Mouse (Mus musculus) liver, adult 2 months (tissue): Measurements from ENCODE around the gene Tmem230. TPM values are rescaled to one million over a fixed set of nuclear protein-coding genes. Genes with fewer than 3 reads are reported as not detected.
A peak's percentile ranks its signal among the peaks of the same experiment; 100 is the strongest.

Experiments used
- DNase-seq: peaks from one replicate; pipeline ENCODE4 v3.0.0-alpha.2; 2011; ENCODE audit warnings: low read depth, low spot score; ENCODE audit errors: extremely low read depth
- H3K27ac ChIP-seq: fragments of 200-500 bp; replicated peaks from 2 replicates; pipeline ENCODE4 v1.5.1; 2012; ENCODE audit warnings: low read depth, mild to moderate bottlenecking, control low read depth, inconsistent platforms, low read length; ENCODE audit not compliant: insufficient read depth
- H3K27me3 ChIP-seq: fragments of 200-500 bp; 2 replicates; pipeline ENCODE4 v1.6.1; 2012; ENCODE audit warnings: mild to moderate bottlenecking, moderate library complexity, low read length, inconsistent platforms; ENCODE audit not compliant: control insufficient read depth, insufficient read depth
- H3K36me3 ChIP-seq: fragments of 200-500 bp; 2 replicates; pipeline ENCODE4 v1.6.1; 2012; ENCODE audit warnings: low read length, inconsistent platforms; ENCODE audit not compliant: control insufficient read depth, insufficient read depth
- H3K4me1 ChIP-seq: fragments of 200-500 bp; 2 replicates; pipeline ENCODE4 v1.6.1; 2011; ENCODE audit warnings: low read length; ENCODE audit not compliant: control insufficient read depth, insufficient read depth
- H3K4me3 ChIP-seq: fragments of 200-500 bp; 2 replicates; pipeline ENCODE4 v1.5.1; 2011; ENCODE audit warnings: low read depth, mild to moderate bottlenecking, control low read depth, low read length, moderate library complexity; ENCODE audit not compliant: insufficient read depth
- H3K79me2 ChIP-seq: fragments of 200-500 bp; 2 replicates; pipeline ENCODE4 v1.6.1; 2012; ENCODE audit warnings: inconsistent platforms, mild to moderate bottlenecking, low read length, moderate library complexity; ENCODE audit not compliant: control insufficient read depth, insufficient read depth
- H3K9ac ChIP-seq: fragments of 200-500 bp; 2 replicates; pipeline ENCODE4 v1.6.1; 2012; ENCODE audit warnings: low read depth, mild to moderate bottlenecking, control low read depth, inconsistent platforms, low read length
- CTCF ChIP-seq: fragments of 200-500 bp; IDR thresholded peaks from 2 replicates; pipeline ENCODE4 v1.5.1; 2011; ENCODE audit warnings: low read depth, low read length, control low read depth
- POLR2A ChIP-seq: fragments of 200-500 bp; IDR thresholded peaks from 2 replicates; pipeline ENCODE4 v1.6.1; 2011; ENCODE audit warnings: low read length, control low read depth; ENCODE audit not compliant: insufficient read depth; ENCODE audit errors: extremely low read depth
- WGBS: fragments of 180-500 bp; shearing (Covaris S2); methylation state at CpG from one replicate; pipeline ENCODE4 v1.1.7; 2018; 5-methylcytosine and 5-hydroxymethylcytosine counted together
- polyA plus RNA-seq: library from polyadenylated mRNA; depleted of rRNA; stranded (reverse); fragments of >200 nt; gene quantifications from 2 replicates; pipeline ENCODE4 v1.2.3, GENCODE M21; 2012
- total RNA-seq: library from RNA; depleted of rRNA; stranded (reverse); fragments of >200 nt; gene quantifications from 2 replicates; pipeline ENCODE4 v1.2.3, GENCODE M21; 2014

Tmem230 gene
- total and polyA plus RNA-seq, 2 experiments = 14.8 to 35.2 TPM

- Histone ChIP-seq H3K79me2 (peaks cover 11% of the 10 kb centered on the region; the same call in 1 of the 2 replicates), H3K27me3 (no peaks in the 10 kb centered on the region), H3K4me3 (no peak overlapping the region), H3K27ac (no peak overlapping the region), H3K9ac (no peak overlapping the region), H3K36me3 (no peaks in the 10 kb centered on the region), H3K4me1 (peaks cover 14% of the 10 kb centered on the region; the same call in 1 of the 2 replicates)
- WGBS = 95% methylated on average over 3 of the region's 3 CpGs
- no peak for TF ChIP-seq POLR2A
- TF ChIP-seq CTCF = no peak
- DNase-seq = no peak
Observed at GRCm38 (mm10) chr2:132260601-132261000, 13.0 kb upstream of the Tmem230 start.

- DNase-seq = no peak
- TF ChIP-seq POLR2A (no peak), CTCF (no peak)
- no peak overlapping the region for H3K27ac ChIP-seq
- H3K36me3 ChIP-seq = no peaks in the 10 kb centered on the region
- no peaks in the 10 kb centered on the region for H3K27me3 ChIP-seq
- no peak overlapping the region for H3K4me3 ChIP-seq
- no peaks in the 10 kb centered on the region for H3K79me2 ChIP-seq
- peaks cover under 1% of the 10 kb centered on the region; the same call in 1 of the 2 replicates for H3K4me1 ChIP-seq
- H3K9ac ChIP-seq = no peak overlapping the region
- WGBS = 93% methylated on average over 6 of the region's 6 CpGs
Observed at GRCm38 (mm10) chr2:132257350-132258068, 9.9 kb upstream of the Tmem230 start.

GRCm38 (mm10) chr2:132253603-132254002 is 6.0 kb upstream of the Tmem230 start:
- peaks cover 2% of the 10 kb centered on the region; the same call in 1 of the 2 replicates for H3K4me1 ChIP-seq
- no peaks in the 10 kb centered on the region for H3K27me3 ChIP-seq
- WGBS = under 1% methylated on average over 7 of the region's 7 CpGs
- H3K79me2 ChIP-seq = no peaks in the 10 kb centered on the region
- H3K27ac ChIP-seq = no peak overlapping the region
- peaks cover 5% of the 10 kb centered on the region for H3K36me3 ChIP-seq
- DNase-seq = no peak
- peak overlapping the region; percentile 46 for H3K4me3 ChIP-seq
- no peak overlapping the region for H3K9ac ChIP-seq
- TF ChIP-seq CTCF = no peak
- no peak for TF ChIP-seq POLR2A

- Histone ChIP-seq H3K79me2 (no peaks in the 10 kb centered on the region), H3K4me1 (peaks cover 2% of the 10 kb centered on the region; the same call in 1 of the 2 replicates), H3K27me3 (no peaks in the 10 kb centered on the region), H3K36me3 (peaks cover 5% of the 10 kb centered on the region), H3K4me3 (peak within 1 kb of the TSS; percentile 64), H3K9ac (peak within 1 kb of the TSS; percentile 49), H3K27ac (peak within 1 kb of the TSS; percentile 10)
- 1% methylated on average over 79 of the region's 79 CpGs for WGBS
- DNase-seq = peak; percentile 90
- TF ChIP-seq CTCF = no peak
- TF ChIP-seq POLR2A = peak; percentile 95
Observed at GRCm38 (mm10) chr2:132252542-132253528, 5.2 kb upstream of the Tmem230 start, which contains the start of gene Pcna. Gene Pcna, minus strand, starts transcription at chr2:132253314.

GRCm38 (mm10) chr2:132251911-132252310 is 4.3 kb upstream of the Tmem230 start:
- H3K9ac ChIP-seq = no peak overlapping the region; the same call in 1 of the 2 replicates
- 10% methylated on average over 8 of the region's 8 CpGs for WGBS
- H3K27ac ChIP-seq = no peak overlapping the region
- DNase-seq = no peak
- no peak for TF ChIP-seq CTCF
- TF ChIP-seq POLR2A = no peak
- H3K4me1 ChIP-seq = peaks cover 3% of the 10 kb centered on the region; the same call in 1 of the 2 replicates
- peaks cover 5% of the 10 kb centered on the region for H3K36me3 ChIP-seq
- H3K79me2 ChIP-seq = no peaks in the 10 kb centered on the region
- no peaks in the 10 kb centered on the region for H3K27me3 ChIP-seq
- H3K4me3 ChIP-seq = peak overlapping the region; percentile 64; the same call in 1 of the 2 replicates

- DNase-seq = no peak
- Histone ChIP-seq H3K79me2 (no peaks in the 10 kb centered on the region), H3K27me3 (no peaks in the 10 kb centered on the region), H3K4me3 (no peak overlapping the region), H3K27ac (no peak overlapping the region), H3K36me3 (peaks cover 15% of the 10 kb centered on the region), H3K4me1 (peaks cover 10% of the 10 kb centered on the region), H3K9ac (no peak overlapping the region)
- WGBS = over 99% methylated on average over 3 of the region's 3 CpGs
- no peak for TF ChIP-seq CTCF
- no peak for TF ChIP-seq POLR2A
Observed at GRCm38 (mm10) chr2:132243370-132243769, 4.2 kb downstream of the Tmem230 start.
